Mouse (Mus musculus) activated CD4-positive, CD25-positive, alpha-beta regulatory T cell, adult 4 months (primary cell): ENCODE measurements around the gene Nr2f6. TPM values are rescaled to one million over a fixed set of nuclear protein-coding genes. Genes with fewer than 3 reads are reported as not detected.

Source experiments
- ATAC-seq: one replicate; pipeline ENCODE4 v1.8.0; 2017
- polyA plus RNA-seq, 2 experiments: library from polyadenylated mRNA; unstranded; fragments of 100-300 nt; shearing (Covaris generic); gene quantifications; one replicate each; pipeline ENCODE4 v1.2.1; 2017

Nr2f6 gene
- polyA plus RNA-seq, 2 experiments from 2014 or later = 0.45 TPM; not detected in 1

DNA sequence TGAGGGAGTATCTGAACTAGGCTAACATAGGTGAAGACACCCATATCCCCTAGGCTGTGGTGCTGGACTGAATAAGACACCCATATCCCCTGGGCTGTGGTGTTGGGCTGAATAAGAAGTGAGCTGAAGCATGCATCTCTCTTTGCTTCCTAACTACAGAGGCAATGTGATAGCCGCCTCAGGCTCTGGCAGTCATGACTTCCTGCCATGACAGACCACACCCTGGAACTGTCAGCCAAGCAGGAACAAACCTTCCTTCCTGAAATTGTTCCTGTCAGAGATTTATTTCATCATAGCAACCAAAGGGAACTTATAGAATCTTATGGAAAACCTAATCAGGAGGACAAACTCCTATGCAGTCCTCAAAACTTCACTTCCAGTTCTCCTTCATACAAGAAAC is 6.5 kb upstream of the Nr2f6 start:
- no peak for ATAC-seq

DNA sequence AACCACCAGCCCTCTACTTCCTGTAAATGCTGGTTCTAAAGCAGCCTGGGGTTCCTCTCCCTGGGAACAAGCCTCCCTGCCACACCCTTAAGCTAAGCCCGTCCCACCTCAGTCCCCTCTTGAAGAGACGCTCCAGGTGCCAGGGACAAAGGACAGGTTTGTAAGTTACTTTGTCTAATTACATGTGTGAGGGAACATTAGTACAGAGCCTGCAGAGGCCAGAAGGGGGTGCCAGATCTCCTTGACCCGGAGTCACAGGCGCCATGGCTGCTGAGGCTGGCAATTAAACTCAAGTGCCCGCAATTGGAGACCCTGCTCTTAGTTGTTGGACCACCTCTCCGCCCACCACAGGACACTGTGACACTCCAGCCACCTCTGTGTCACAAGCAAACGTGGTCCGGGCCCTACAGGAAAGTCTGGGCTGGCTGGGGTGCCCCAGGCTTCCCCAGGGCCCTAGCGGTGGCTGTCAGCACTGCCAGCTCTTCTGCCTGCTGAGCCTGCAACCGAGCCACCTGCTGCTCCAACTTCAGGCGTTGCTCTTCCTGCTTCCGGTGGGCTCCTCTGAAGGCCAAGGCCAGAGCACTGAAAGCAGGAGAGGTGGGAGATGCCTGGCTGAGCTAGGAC is 3.6 kb upstream of the Nr2f6 start:
- ATAC-seq = no peak

DNA sequence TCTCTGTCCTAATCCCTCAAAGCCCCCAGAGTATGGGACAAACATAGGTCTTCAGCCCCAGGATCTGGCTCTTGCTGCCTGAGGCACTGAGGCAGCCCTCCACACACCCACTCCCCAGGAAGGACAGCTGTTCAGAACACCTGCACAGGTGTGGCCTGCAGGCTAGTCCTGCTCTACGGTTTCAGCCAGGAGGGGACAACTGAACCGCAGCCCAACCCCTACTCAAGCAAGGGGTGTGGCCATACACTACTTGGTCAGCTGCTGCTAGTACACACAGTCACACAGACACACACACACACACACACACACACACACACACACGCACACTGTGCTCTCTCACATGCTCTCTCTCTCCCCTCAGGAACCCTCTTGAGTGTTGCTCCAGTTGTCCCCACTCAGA is 2.1 kb upstream of the Nr2f6 start:
- ATAC-seq = no peak

DNA sequence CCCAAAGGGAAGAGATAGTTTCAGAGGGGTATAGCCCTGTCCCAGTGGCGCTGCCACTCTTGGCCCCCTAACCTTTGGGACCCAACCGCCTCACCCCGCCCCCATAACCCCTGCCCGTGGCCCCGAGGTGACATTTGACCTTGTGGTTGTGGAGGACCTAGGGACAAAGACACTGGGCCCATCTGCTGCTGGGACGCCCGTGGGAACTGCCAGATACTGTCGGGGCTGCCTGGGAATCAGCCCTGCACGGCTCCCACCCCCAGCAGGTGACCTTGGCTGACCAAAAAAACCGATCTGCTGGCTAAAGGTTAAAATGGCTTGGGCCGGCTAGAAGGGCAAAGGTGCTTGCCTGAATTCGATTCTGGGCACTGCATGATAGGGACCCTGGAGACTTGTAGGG is 1.6 kb upstream of the Nr2f6 start:
- ATAC-seq = no peak

DNA sequence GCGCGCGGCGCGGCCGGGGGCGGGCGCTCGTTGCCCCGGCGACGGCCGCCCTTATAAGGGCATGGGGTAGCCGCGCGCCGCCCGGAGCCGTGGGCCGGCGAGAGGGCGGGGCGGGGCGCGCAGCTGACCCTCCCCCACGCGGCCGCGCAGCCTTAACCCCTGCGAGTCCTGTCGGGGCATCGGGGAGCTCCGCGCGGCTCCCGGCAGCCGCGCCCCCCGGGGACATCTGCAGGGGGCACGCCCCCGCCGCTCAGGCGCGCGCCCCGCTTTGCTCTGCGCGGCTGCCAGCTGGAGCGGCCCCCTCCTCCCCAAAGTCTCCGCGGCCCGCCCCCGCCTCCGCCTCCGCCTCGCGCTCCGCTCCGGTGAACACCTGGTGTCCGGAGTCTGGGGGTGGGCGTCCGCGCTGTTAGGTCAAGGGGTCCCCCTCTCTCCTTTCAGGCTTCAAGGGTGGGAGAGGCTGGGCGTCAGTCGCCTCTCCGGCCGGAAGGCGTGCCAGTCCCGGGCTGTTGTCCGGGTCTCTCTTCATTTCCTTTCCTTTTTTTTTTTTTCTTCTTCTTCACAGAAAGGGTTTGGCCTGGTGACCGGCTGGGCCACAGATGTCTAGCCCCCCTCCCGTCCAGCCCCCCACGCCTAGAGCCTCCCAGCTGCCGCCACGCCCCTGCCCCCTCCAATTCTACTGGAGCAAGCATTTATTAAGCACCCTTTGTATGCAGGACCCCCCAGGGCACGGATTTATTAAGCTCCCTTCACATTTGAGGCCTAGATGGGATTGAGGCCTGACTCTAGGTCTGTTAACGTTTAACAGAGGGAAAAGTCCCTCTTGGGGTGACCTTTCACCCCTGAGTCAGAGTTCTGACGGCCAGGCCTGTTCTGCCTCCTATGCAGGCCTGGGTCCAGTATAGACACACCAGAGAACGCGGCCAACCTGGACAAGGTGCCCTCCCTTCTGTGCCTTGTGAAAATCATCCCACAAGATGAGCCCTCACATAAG is 506 bp upstream of the Nr2f6 start:
- ATAC-seq = peak; percentile 62

DNA sequence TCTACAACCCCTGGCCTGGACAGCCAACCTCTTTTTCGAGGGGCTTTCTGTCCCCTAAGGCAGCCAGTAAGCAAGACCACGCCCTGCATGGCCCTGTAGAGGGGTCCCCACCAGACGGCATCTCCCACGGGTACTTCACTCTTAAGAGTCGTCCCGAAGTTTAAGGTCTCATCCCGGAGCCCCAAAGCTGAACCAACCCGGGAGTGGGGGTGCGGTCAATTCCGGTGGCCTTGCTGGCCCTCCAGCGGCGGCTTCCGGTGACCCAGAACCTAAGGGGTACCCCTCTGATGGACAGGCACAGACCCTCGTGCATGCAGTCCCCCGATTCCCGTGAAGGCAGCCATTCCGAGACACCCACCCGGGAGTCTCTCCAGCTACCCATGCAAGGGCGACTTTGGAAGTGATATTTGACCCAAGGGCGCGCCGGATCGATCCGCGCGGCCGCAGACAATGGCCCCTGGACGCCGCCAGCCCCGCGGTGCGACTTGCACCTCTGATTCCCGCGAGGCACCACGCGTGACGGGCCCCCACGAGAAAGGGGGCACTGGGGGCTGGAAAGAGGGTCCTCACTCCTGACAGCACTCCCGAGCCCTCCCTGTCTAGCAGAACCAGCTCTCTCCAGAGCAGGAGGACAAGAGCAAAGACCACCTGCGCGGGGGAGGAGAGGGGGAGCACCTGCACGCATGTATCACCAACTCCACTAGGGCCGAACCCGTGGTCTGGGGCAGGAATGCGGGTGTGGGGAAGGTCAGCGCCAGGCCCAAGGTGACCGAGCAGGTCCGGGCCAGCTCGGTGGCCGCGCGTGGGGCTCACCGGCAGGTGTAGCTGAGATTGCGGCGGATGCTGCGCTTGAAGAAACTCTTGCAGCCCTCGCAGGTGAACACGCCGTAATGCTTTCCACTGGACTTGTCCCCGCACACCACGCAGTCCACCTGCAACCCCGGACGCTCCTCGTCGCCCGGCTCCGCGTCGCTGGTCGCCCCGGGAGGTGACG is 1.3 kb downstream of the Nr2f6 start:
- ATAC-seq = no peak

DNA sequence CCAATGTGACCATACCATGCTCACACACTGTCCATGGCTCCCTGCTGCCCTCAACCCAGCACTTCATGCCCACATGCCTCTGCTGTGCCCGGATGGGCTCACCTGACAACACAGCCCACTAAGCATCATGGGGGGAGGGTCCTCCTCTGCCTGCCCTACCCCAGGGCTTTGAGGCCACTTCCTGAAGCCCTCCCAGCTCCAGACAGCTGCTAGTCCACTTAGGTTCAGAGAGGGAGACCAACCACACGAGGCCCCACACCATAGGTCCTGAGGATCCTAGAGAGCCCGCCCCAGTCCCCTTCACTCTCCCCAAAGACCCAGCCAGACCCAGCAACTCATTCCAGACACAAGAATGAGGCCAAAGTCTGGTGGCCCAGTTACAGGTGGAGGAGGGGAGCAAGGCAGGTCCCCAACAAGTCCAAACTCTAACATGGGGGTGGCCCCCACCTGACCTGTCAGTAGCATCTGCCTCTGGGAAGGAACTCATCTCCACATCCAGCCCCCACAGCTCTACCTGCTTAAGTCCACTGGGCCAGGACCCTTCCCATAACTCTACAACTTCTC is 2.2 kb downstream of the Nr2f6 start:
- no peak for ATAC-seq

DNA sequence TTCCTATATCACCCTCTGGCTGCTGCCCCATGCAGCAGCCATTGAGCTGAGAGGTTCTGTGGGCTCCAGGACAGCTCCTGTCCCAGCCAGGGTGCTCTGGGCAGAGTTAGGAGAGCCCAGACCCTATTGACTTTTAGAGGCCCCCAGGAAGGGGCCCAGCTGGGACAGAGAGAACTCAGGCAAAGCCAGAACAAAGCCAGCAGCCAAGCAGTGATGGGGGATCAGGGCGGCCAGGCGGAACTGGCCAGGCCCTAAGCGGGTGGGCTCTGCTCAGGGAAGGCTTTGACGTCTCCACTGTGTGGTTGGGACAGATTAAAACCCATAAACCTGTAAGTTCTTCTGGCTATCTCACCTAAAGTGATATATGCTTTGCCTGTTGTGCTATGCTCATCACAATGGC is 2.8 kb downstream of the Nr2f6 start:
- no peak for ATAC-seq

DNA sequence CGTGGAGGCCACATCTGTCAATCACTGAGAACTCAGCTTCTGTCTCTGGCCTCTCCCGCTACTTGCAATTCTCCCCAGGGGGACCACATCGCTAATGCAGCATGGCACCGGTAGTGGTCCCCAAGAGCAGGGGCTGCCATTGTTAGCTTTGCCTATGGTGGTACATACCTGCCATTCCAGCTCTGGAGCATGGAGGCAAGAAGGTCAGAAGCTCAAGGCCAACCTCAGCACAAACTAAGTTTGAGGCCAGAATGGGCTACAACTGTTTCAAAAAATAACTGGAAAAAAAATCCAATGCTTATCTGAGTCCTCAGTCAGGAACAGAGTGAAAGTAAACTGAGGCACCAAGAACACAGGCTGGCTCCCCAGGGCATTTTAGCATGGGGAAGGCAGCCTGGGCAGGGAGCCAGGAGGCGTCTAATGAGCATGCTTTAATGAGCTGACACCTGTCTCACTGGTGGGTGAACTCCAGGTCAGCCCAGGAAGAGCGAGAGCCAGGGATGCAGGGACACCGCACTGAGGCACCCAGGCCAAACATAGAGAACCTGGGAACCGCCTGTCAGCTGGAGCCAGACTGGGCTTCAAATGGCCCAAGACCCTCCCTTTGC is 5.2 kb downstream of the Nr2f6 start:
- no peak for ATAC-seq

DNA sequence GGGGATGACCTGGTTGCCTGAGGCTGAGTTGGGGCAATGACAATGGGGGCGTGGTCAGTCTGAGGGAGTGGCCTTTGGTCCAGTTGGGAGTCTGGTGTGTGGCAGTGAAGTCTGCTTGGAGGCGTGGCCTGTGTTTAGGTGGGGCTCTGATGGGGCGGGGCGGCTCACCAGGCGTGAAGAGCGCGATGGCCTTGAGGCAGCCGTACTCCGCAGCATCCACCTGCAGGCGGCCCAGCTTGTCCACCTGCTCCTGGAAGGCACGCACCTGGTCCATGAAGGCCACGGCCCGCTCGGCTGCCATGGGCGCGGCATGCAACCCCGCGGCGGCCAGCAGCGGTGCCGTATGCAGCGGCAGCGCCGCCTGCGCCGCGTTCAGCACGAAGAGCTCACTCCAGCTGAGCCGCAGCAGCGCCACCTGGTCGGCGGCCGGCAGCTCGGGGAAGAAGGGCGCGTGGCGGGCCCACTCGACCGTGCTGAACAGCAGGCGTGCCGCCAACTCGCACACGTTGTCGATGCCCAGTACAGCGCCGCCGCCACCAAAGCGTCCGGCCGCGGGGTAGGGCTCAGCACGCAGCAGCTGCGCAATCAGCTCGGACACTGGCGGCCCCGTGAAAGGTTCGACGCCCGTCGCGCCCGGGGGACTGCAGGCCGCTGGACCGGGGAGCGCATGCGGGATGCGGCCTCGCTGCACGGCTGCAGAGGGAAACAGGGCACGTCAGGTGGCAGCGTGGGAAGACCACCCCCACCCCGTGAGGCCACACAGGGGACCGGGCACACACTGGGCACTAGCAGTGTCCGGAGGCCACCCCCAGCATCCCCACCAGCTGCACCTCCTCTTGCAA is 6.0 kb downstream of the Nr2f6 start:
- no peak for ATAC-seq

DNA sequence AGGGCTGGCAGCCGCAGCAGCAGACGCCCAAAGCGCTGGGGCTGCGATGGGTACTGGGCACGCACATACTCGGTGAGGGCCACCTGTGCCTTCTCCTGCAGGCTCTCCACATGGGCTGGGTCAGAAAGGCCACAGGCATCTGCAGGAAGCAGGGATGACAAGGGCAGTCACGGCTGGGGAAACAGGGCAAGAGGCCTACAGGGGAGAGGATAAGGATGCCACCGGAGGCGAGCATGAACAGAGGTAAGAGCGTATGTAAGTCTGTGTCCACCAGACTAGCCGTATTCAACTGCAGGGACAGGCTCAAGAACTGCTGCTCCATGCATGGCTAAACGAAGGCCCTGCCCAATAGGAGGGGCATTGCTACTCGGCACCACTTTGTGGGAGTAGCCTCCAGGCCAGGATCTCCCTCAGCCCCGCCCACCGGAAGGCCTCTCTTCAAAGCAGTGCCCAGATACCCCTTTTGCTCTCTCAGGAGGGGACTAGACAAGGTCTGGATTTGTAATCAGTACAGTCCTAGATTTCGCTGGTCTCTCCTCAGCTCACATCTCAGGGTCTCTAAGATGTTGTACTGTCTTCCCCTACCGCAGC is 7.0 kb downstream of the Nr2f6 start:
- ATAC-seq = no peak

DNA sequence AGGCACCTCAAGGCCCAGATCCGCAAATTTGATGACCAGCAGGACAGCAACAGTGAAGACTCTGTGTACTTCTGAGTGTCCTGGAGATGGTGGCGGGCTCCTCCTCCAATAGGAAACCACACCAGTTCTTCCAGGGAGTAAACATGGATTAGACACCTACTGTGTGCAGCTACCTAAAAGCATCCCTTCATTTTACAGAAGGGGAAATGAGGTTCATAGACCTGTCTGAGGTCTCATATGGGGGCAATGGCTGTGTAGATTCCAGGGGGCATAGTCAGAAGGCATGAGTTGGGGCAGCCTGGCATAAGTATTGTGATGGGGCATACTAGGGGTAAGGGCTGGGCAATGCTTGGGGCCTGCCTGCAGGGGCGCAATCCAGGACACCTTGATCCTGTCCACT is 8.8 kb downstream of the Nr2f6 start:
- no peak for ATAC-seq

DNA sequence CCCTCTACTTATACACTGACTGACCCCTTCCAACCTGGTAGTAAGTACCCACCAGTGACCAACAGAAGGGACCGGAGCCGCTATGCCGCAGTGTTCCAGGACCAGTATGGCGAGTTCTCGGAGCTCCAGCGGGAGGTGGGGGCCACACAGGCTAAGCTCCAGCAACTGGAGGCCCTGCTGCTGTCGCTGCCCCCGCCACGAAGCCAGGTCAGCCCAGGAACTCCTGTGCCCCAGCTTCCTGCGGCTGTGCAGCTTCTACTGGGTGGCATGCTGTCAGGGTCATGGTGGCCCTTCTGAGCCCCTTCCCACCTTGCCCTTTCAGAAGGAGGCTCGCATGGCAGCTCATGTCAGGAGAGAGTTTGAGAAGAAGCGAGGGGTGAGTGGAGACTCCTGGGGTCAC is 9.3 kb downstream of the Nr2f6 start:
- no peak for ATAC-seq

DNA sequence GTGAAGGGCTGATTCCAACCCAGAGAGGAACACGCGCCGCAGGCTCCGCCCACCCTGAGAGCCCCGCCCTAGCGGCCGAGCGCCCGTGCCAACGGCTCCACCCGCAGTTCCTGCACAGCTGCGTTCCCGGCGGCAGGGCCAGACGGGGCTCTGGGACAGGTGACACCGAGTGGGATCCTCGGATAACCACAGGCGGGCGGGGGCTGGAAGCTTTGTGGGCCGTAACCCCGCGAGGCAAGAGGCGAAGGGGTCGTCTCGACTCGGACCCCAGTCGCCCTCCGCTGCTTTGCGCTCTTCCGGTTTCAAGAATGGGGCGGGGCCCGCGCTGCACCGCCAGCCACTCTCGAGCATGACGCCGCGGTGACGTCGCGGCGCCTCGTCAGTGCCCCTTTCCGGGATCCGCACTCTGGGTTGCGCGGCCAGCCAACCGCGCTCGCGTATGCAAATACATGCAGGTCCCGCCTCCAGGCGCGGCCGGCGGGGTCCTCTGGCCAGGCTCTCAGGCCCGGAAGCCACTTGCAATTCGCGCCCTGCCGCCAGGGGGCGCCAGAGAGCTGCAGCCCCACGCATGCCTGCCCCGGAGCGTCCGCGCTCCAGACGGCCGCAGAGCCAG is 10.4 kb downstream of the Nr2f6 start, which contains the start of gene Ocel1:
TSS of gene Ocel1 (plus strand) at position 63 of the 613 bp plus-strand sequence.
- ATAC-seq = peak; percentile 81

DNA sequence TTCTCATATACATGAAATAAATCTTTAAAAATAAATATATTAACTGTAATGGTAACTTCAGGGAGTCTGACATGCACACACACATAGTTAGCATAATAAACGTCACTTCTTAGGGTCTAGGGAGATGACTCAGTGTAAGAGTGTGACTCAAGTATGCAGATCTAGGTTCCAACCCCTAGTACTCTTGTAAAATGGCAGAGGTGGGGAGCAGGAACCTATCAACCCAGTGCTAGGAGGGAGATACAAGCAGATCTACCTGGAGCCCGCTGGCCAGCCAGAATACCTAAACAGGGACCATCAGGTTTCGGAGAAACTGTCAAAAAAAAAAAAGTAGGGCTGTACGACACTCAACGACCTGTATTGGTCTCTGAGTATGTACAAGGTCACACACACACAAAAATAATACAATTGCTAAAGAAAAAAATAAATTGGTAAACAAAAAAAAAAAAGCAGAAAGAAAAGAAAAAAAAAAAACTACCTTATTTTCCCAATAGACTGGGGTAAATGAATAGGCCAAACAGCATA is 11.0 kb downstream of the Nr2f6 start:
- ATAC-seq = no peak

DNA sequence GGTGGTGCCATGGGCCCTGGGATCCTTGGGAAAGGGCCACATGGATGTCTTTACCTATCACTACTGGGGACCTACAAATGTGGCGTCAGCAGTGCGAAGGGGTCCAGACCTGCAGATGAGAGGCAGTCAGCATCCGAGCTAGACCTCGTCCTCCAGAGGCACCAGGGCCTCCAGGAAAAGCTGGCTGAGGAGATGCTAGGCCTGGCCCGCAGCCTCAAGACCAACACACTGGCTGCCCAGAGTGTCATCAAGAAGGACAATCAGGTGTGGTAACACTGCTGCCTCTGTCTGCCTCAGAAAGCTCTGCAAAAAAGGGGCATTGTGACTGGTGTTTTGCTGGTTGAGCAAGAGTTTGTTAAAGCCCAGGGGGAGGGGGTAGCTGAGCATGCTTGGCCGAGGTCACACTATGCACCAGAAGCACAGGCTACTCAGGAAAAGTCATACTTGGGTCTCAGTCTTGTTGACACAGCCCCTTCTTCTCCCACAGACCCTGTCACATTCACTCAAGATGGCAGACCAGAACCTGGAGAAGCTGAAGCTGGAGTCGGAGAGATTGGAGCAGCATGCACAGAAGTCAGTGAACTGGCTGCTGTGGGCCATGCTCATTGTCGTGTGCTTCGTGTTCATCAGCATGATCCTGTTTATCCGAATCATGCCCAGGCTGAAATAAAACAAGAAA is 12.6 kb downstream of the Nr2f6 start:
- no peak for ATAC-seq

DNA sequence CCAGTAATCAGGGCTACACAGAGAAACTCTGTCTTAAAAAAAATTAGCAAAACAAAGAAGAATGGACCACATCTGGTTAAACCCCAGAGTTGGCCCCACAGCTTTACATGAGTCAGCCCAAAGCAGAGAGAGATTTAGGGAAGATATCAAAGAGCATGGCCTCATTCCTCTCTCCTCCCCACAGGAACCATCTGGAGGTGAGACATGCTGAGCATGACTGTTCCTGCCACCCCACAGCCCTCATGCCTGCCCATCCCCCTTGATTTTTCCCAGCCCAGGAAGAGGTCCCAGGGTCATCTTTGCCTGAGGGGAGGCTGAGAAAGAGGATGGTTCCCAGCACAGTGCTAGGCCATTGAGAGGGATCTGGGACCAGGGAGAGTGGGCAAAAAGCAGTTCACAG is 13.4 kb downstream of the Nr2f6 start:
- no peak for ATAC-seq

DNA sequence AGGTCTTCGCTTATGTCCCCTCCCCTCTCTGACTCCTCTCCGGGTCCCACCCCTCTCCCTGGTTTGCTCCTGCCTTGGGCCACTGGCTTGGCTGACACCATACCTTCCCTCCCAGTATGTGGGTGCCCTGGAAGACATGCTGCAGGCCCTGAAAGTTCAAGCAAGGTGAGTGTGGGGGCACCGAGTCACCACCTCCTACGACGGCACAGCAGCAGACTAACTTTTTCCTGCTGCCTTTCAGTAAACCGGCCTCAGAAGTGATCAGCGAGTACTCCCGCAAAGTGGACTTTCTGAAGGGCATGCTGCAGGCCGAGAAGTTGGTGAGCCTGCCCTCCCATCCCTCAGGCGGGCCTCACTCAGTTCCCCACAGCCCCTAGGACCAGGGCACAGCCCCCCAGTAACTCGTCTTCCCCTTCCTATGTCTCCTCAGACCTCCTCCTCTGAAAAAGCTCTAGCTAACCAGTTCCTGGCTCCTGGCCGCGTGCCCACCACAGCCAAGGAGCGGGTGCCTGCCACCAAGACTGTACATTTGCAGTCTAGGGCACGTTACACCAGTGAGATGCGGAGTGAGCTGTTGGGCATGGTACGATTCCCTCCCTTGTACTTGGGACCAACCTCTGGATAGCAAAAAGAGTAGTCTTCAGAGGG is 14.1 kb downstream of the Nr2f6 start:
- no peak for ATAC-seq
